Mouse (Mus musculus): ENCODE results near the gene Tmem230.

Tmem230 gene

DNA sequence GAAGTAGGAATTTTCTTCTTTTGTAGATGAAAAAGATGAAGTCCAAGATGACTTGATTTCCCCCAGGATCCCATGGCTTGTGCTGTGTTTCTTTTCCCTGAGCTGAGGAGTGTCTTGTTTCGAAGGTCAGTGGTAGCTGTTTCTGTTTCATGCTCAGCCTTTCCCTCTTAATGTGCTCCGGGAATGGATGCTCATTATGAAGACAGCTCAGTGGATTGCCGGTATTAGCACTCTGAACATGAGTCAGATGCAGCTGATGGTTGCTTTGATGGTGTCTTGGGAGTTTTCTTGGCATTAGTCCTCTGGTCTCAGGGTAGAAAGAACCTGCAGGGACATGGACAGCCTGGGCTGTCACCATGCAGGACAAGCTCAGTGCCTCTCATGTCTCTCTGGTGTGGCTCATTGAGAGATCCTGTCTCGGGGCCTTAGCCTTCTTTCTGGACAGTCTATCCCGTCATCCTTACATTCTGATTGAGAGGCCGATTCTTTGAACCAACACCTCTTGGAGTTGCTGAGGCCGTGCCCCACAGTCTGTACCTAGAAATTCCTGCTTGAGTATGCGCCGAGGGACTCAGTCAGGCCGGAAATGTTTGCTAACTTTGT lies 33.0 kb upstream of the Tmem230 start:
- DNase-seq (ENCODE audit: low read depth, low spot score): no peak
- no peaks in the 10 kb centered on the region for H3K36me3 ChIP-seq (ENCODE audit: control insufficient read depth, insufficient read depth, low read length, poor library complexity, severe bottlenecking)
- no peaks in the 10 kb centered on the region for H3K27me3 ChIP-seq (ENCODE audit: control insufficient read depth, insufficient read depth, low read length, poor library complexity, severe bottlenecking)

- no peaks in the 10 kb centered on the region for H3K36me3 ChIP-seq (ENCODE audit: control insufficient read depth, insufficient read depth, low read length, poor library complexity, severe bottlenecking)
- no peaks in the 10 kb centered on the region for H3K27me3 ChIP-seq (ENCODE audit: control insufficient read depth, insufficient read depth, low read length, poor library complexity, severe bottlenecking)
- no peak for DNase-seq (ENCODE audit: low read depth, low spot score)
Observed at GRCm38 (mm10) chr2:132279978-132280377, 32.4 kb upstream of the Tmem230 start.

- Histone ChIP-seq H3K27me3 (ENCODE audit: control insufficient read depth, insufficient read depth, low read length, poor library complexity, severe bottlenecking) (no peaks in the 10 kb centered on the region), H3K36me3 (ENCODE audit: control insufficient read depth, insufficient read depth, low read length, poor library complexity, severe bottlenecking) (no peaks in the 10 kb centered on the region)
- no peak for DNase-seq (ENCODE audit: low read depth, low spot score)
Observed at GRCm38 (mm10) chr2:132279336-132279882, 31.8 kb upstream of the Tmem230 start.

- no peaks in the 10 kb centered on the region for H3K36me3 ChIP-seq (ENCODE audit: control insufficient read depth, insufficient read depth, low read length, poor library complexity, severe bottlenecking)
- DNase-seq (ENCODE audit: low read depth, low spot score): no peak
- no peaks in the 10 kb centered on the region for H3K27me3 ChIP-seq (ENCODE audit: control insufficient read depth, insufficient read depth, low read length, poor library complexity, severe bottlenecking)
Observed at GRCm38 (mm10) chr2:132278273-132278853, 30.8 kb upstream of the Tmem230 start.

- no peaks in the 10 kb centered on the region for H3K36me3 ChIP-seq (ENCODE audit: control insufficient read depth, insufficient read depth, low read length, poor library complexity, severe bottlenecking)
Observed at GRCm38 (mm10) chr2:132276249-132276648, 28.6 kb upstream of the Tmem230 start.

DNA sequence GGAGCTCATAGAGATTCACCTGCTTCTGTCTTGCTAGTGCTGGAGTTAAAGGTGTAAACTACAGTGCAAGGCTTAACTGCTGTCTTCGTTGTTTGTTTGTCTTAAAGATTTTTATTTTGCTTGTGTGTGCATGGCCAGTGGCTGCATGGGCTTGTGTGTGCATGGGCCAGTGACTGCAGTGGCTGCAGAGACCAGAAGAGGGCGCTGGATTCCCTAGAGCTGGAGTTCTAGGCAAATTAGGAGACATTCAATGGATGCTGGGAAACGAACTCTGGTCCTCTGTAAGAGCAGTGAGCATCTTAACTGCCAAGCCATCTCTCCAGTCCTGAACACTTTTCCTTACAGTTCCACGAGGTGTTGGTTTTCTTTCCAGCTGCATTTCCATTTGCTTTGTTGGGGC lies 27.9 kb upstream of the Tmem230 start:
- Histone ChIP-seq H3K36me3 (ENCODE audit: control insufficient read depth, insufficient read depth, low read length, poor library complexity, severe bottlenecking) (no peaks in the 10 kb centered on the region), H3K27me3 (ENCODE audit: control insufficient read depth, insufficient read depth, low read length, poor library complexity, severe bottlenecking) (no peaks in the 10 kb centered on the region)
- DNase-seq (ENCODE audit: low read depth, low spot score): no peak

More at GRCm38 (mm10) chr2:132276249-132276648, 28.6 kb upstream of the Tmem230 start:
- DNase-seq (ENCODE audit: low read depth, low spot score): no peak
- H3K27me3 ChIP-seq (ENCODE audit: control insufficient read depth, insufficient read depth, low read length, poor library complexity, severe bottlenecking): no peaks in the 10 kb centered on the region

DNA sequence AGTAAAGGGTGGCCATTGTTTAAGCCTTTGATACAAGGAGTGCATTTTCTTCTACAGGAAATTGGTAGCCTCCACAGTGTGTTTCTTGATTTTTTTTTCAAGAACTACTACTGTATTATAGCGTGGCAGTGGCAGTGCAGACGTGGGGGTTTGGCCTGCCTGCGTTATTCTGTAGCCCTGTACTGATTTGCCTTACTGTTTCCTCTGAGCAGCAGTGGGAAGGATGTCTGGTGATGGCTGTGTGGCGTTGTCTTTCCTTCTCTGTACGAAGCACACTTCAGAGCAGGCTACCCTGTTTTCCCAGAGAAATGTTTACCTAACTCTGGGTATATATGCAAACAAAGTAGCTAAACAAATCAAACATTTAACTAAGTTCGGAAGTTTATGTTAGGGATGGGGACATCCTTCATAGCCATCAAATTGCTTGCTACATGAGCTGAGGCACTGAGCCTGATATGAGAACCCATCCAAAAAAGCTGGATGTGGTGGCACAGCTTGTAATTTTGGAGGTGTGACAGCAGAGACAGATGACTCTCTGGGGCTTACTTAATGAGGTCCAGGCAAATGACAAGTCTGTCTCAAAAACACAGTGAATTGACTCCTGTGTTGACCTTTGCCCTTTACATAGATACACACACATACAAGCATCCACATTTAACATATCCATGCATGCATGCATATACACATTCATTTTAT lies 25.2 kb upstream of the Tmem230 start:
- H3K27me3 ChIP-seq (ENCODE audit: control insufficient read depth, insufficient read depth, low read length, poor library complexity, severe bottlenecking): no peaks in the 10 kb centered on the region
- no peak for DNase-seq (ENCODE audit: low read depth, low spot score)
- no peaks in the 10 kb centered on the region for H3K36me3 ChIP-seq (ENCODE audit: control insufficient read depth, insufficient read depth, low read length, poor library complexity, severe bottlenecking)

DNA sequence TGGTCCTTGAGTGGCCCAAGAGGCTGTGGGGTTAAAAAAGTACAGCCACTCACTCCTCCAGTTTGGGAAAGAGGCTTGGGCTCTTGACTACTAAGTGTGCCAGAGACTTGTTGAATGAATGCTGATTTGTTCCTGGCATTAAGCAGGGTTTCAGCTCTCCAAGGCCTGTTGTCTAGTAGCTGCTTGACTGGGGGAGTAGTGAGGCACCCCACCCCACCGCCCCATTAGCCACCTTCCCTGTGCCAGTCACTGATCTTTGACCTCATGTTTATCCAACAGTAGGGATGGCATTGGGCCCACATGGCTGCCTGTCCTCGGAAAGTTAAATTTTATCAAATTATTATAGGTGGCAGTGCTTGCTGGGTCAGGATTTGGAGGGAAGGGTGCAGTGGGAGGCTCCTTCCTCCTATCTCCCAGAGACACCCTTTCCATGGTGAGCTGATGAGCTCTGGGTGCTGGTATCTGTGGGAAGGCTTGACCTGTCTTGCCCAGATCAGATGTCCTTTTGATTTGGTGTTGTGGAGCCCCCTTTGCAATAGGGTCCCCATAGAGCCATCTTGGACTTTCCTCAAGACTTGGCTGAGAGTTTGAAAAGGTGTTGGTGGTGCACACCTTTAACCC lies 22.8 kb upstream of the Tmem230 start:
- no peak for DNase-seq (ENCODE audit: low read depth, low spot score)
- Histone ChIP-seq H3K27me3 (ENCODE audit: control insufficient read depth, insufficient read depth, low read length, poor library complexity, severe bottlenecking) (no peaks in the 10 kb centered on the region), H3K36me3 (ENCODE audit: control insufficient read depth, insufficient read depth, low read length, poor library complexity, severe bottlenecking) (no peaks in the 10 kb centered on the region)

GRCm38 (mm10) chr2:132269217-132269616 lies 21.6 kb upstream of the Tmem230 start:
- H3K27me3 ChIP-seq (ENCODE audit: control insufficient read depth, insufficient read depth, low read length, poor library complexity, severe bottlenecking): no peaks in the 10 kb centered on the region
- peak; percentile 72 for DNase-seq (ENCODE audit: low read depth, low spot score)
- no peaks in the 10 kb centered on the region for H3K36me3 ChIP-seq (ENCODE audit: control insufficient read depth, insufficient read depth, low read length, poor library complexity, severe bottlenecking)

GRCm38 (mm10) chr2:132266086-132266485 lies 18.5 kb upstream of the Tmem230 start:
- no peaks in the 10 kb centered on the region for H3K27me3 ChIP-seq (ENCODE audit: control insufficient read depth, insufficient read depth, low read length, poor library complexity, severe bottlenecking)
- DNase-seq (ENCODE audit: low read depth, low spot score): no peak
- H3K36me3 ChIP-seq (ENCODE audit: control insufficient read depth, insufficient read depth, low read length, poor library complexity, severe bottlenecking): no peaks in the 10 kb centered on the region

DNA sequence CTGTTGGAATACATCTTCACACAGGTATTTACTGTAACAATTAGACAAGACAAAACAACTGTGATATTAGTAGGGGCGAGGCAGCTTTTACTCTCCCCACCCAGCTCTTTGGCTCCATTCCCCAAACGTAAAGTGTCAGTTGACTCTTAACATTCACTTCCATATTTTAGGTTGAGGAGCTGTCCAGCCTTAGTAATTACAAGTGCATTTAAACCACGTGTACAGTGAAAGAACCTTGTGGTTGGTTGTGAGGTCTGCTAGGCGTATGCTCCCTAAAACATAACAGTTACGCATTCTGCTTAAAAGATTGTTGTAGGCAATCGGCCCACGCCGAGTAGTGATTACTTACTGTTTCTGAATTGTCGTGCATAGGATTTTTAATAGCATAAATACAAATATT lies 17.6 kb upstream of the Tmem230 start:
- no peaks in the 10 kb centered on the region for H3K27me3 ChIP-seq (ENCODE audit: control insufficient read depth, insufficient read depth, low read length, poor library complexity, severe bottlenecking)
- DNase-seq (ENCODE audit: low read depth, low spot score): peak; percentile 44
- no peaks in the 10 kb centered on the region for H3K36me3 ChIP-seq (ENCODE audit: control insufficient read depth, insufficient read depth, low read length, poor library complexity, severe bottlenecking)

DNA sequence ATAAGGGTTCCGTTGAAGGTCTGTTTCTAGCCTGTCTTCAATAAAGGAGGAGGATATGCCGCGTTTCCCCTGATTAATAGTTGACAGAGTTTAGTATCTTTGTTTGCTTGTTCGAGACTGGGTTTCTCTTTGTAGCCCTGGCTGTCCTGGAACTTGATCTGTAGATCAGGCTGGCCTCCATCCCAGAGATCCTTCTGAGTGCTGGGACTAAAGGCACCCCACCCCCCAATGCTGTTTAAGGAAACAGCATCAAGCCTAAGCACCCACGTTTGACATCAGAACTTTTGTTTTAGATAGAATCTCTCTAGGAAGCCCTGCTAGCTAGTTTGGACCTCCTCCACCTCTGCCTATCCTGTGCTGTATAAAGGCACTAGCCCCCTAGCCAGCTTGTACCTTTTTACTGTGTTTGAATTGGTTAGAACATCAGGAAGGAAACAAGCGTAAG lies 16.7 kb upstream of the Tmem230 start:
- DNase-seq (ENCODE audit: low read depth, low spot score): no peak

DNA sequence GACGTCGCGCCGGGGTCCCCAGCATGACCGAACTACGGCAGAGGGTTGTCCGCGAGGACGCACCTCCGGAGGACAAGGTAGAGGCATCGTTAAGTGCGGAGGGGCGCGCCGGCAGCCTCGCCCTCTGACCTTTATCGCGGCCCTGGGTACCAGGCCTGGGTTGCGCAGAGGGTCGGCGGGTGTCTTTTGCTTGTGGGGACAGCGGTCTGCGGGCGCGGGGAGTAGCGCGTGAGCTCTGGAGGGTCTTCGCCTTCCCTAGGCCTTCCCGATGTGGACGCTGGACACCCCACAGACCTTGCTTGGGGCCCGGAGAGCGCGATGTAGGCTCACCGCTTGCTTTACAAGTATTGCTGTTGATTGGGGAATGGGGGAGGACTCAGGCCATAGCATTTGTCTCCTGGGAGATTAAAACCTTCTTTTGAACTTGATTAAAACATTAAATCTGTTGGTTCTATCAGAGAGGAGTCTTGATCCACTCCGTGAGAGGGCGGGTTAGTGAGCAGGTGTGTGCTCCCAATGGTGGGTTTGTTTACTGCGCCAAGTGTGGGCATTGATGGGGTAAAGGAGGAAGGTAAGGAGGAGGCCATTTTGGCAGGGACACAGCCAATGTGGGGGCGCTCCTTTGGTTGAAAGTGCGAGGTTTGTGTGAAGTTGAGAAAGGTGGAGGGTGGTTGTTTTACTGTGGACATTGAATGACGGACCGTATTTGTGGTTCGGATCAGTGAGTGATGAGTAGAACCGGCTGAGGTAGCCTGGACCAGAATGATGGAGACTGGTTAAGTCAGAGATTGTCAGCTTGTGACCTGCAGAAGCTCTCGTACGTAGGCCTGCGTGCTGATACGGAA lies 16.0 kb upstream of the Tmem230 start:
- peak; percentile 69 for DNase-seq (ENCODE audit: low read depth, low spot score)
- Histone ChIP-seq H3K27me3 (ENCODE audit: control insufficient read depth, insufficient read depth, low read length, poor library complexity, severe bottlenecking) (no peaks in the 10 kb centered on the region), H3K36me3 (ENCODE audit: control insufficient read depth, insufficient read depth, low read length, poor library complexity, severe bottlenecking) (no peaks in the 10 kb centered on the region)

More for the DNA sequence above, 16.7 kb upstream of the Tmem230 start:
- H3K36me3 ChIP-seq (ENCODE audit: control insufficient read depth, insufficient read depth, low read length, poor library complexity, severe bottlenecking): no peaks in the 10 kb centered on the region
- H3K27me3 ChIP-seq (ENCODE audit: control insufficient read depth, insufficient read depth, low read length, poor library complexity, severe bottlenecking): no peaks in the 10 kb centered on the region

DNA sequence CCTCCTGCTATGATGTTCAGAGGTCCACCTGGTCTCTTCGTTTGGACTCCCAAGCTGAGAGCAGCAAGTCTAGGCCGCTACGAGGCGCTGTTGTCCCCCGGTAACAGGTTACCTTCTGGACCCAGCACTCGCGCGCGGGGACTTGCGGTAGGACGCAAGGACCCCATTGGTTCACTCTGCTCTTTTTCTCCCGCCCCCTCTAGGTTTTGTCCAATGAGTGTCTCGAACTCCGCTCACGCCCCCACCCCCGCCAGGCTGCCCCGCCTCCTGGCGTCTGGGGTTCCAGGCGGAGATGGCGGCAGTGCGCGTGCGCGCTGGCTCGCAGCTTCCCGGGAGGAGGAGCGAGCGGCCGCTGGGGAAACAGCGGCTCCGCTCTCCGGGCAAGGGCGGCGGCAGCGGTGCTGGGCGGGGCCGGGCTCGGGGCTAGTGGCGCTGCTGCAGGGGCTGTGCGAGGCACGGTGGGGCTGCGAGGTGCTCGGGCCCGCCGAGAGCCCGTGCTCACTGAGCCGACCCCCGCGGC lies 15.3 kb upstream of the Tmem230 start, which contains the start of gene Cds2:
Gene Cds2, plus strand, starts transcription at position 270 of the 520 bp plus-strand sequence.
- Histone ChIP-seq H3K36me3 (ENCODE audit: control insufficient read depth, insufficient read depth, low read length, poor library complexity, severe bottlenecking) (no peaks in the 10 kb centered on the region), H3K27me3 (ENCODE audit: control insufficient read depth, insufficient read depth, low read length, poor library complexity, severe bottlenecking) (no peaks in the 10 kb centered on the region)
- peak; percentile 100 for DNase-seq (ENCODE audit: low read depth, low spot score)

Measured in splenic B cell, adult 2 months (primary cell).